Mouse (Mus musculus): ENCODE measurements at regions not wholly inside any gene's neighbourhood (a gene's known extent, or its start where the extent isn't known, plus 50 kb on each side); places are given as distances from the start of the nearest gene placed in this dataset.

DNA sequence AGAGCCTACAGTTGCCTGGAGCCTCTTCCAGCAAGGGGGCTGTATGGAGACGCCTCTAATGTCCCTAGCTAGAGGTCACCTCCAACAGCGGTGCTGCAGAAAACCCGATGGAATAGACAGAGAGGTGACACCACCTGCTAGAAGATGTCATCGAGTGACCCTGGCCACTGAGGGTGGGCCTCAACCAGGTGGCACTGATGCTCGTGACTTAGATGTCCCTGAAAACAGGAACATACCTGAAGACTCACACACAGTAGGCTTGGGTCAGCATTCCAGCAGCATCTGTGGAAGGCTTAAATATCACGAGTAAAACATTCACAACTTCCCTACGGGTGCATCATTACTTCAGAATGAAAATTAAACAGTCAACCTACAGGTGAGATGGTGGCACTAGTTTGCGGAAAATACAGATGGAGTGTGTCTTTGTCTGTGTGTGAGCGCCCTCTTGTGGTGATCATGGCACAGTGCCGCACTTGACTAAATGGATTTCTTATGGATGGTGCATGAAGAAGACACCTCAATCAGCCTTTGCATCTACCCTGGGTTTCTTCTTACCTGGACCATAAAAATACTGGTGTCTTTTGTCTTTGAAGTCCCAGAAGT lies 86.2 kb upstream of the Smad3 start:
- WGBS (ENCODE audit: insufficient replicate concordance): 25% methylated on average over 10 of the region's 10 CpGs
- no peak overlapping the region for H3K4me3 ChIP-seq
- no peak overlapping the region for H3K9ac ChIP-seq
- 0 out of 2 replicates have a peak, but pooled peaks cover 8% of the 10 kb centered on the region for H3K27me3 ChIP-seq (replicated peaks)
- no peaks in the 10 kb centered on the region for H3K4me1 ChIP-seq
- H3K9me3 ChIP-seq (replicated peaks): no peaks in the 10 kb centered on the region
- H3K27ac ChIP-seq: no peak overlapping the region
- no peak overlapping the region for H3K4me2 ChIP-seq
- ATAC-seq: no peak
- no peaks in the 10 kb centered on the region for H3K36me3 ChIP-seq

DNA sequence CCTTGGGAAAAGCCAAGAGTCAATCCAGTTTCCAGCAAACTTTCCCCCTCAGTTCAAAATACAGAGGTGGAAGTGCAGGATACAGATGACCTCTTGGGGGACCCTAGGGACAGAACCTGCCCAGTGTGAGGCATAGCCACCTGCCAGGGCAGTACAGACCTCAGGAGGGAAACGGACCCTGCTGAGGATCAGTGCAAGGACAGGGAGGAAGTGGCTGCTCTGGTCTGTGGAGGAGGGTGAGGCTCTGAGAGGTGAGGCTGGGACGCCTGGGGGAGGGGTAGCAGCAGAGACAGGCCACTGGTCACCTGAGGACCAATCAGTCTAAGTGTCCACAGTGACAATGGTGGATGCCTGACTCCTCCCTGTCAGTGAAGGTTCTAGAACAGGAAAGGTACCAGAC lies 85.6 kb upstream of the Smad3 start:
- ATAC-seq: no peak
- no peak overlapping the region for H3K27ac ChIP-seq
- H3K4me3 ChIP-seq: no peak overlapping the region
- H3K4me2 ChIP-seq: no peak overlapping the region
- 25% methylated on average over 2 of the region's 2 CpGs for WGBS (ENCODE audit: insufficient replicate concordance)
- no peaks in the 10 kb centered on the region for H3K36me3 ChIP-seq
- no peaks in the 10 kb centered on the region for H3K9me3 ChIP-seq (replicated peaks)
- no peaks in the 10 kb centered on the region for H3K4me1 ChIP-seq
- no peak overlapping the region for H3K9ac ChIP-seq
- H3K27me3 ChIP-seq (replicated peaks): 0 out of 2 replicates have a peak, but pooled peaks cover 8% of the 10 kb centered on the region

DNA sequence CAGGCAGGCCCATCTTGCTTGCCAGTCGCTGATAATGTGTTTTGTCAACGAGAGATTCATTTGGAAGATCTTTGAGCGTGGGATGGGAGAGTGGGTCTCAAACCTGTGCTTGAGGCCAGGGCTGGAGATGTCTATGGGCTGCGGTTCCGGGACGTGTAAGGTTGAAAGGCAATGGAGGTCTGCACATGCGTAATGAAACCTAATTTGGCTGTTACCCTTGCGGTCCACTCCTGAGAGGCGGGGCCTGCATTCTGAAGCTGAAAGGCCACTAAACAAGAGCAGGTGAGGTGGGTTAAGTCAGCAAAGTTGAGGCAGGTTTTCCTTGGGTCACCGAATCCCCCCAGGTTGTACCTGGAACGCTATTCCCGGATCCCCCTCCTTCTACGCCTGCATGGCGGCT lies 83.3 kb upstream of the Smad3 start:
- H3K9ac ChIP-seq: no peak overlapping the region
- no peaks in the 10 kb centered on the region for H3K4me1 ChIP-seq
- ATAC-seq: no peak
- no peaks in the 10 kb centered on the region for H3K9me3 ChIP-seq (replicated peaks)
- H3K4me2 ChIP-seq: no peak overlapping the region
- no peak overlapping the region for H3K27ac ChIP-seq
- 0 out of 2 replicates have a peak, but pooled peaks cover 8% of the 10 kb centered on the region for H3K27me3 ChIP-seq (replicated peaks)
- no peak overlapping the region for H3K4me3 ChIP-seq
- H3K36me3 ChIP-seq: no peaks in the 10 kb centered on the region
- 65% methylated on average over 14 of the region's 14 CpGs for WGBS (ENCODE audit: insufficient replicate concordance)

DNA sequence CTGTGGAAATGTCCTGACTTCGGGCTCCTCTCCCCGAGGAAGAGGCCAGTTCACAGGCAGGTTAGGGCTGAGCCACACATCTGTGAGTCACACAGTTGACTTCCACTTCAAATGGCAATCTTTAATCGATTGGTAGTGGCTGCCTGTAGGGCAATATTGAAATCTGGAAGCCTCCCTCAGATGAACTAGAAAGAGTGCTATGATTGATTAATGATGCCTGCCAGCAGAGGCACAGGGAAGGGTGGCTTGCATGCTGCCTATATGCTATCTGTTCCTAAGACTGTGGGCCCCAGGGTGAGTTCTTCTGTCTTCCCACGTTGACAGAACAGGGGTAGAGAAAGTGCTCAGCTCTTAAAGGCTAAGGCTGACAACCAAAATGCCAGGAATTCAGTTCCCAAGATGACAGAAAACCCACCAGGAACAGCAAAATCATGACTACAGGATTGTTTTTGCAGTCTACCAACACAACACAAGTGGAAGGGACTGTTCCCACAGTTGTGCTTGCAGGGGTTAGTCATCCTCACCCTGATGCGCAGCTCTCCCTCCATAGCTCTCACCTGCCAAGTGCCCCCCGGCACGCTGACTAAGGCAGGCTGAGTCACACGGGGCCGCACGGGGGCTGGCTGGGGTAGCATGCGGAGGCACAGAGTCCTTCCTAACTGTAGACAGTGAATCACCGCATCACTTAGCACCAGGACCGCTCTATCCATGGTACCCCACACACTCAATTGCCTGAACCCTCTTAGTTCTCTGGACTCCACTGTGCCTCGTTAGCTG lies 81.4 kb upstream of the Smad3 start:
- 72% methylated on average over 14 of the region's 14 CpGs for WGBS (ENCODE audit: insufficient replicate concordance)

DNA sequence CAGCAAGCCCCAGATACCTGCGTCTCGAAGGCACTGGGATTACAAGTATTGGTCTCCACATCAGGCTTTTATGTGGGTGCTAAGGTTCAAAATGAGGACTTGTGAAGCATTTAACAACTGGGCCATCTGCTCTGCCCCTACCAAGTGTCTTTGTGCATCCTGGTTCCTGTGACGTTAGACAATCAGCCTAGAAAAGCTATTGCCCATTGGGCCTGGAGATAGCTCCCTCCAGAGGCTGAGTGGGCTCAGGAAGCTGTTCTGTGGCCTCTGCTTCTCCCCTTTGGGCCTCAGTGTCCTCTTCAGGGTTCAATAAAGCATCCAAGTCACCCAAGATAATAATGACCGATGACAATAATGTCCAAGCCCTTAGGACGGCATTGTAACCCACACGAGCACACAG lies 79.8 kb upstream of the Smad3 start:
- ATAC-seq: no peak
- no peaks in the 10 kb centered on the region for H3K4me1 ChIP-seq
- 70% methylated on average over 6 of the region's 6 CpGs for WGBS (ENCODE audit: insufficient replicate concordance)

More for the DNA sequence above, 81.4 kb upstream of the Smad3 start:
- no peaks in the 10 kb centered on the region for H3K9me3 ChIP-seq (replicated peaks)
- no peaks in the 10 kb centered on the region for H3K36me3 ChIP-seq
- H3K27ac ChIP-seq: no peak overlapping the region
- no peak overlapping the region for H3K4me2 ChIP-seq
- no peak overlapping the region for H3K4me3 ChIP-seq
- H3K4me1 ChIP-seq: no peaks in the 10 kb centered on the region
- H3K27me3 ChIP-seq (replicated peaks): peaks cover 14% of the 10 kb centered on the region; the same call in 1 of the 2 replicates
- ATAC-seq: no peak
- H3K9ac ChIP-seq: no peak overlapping the region

DNA sequence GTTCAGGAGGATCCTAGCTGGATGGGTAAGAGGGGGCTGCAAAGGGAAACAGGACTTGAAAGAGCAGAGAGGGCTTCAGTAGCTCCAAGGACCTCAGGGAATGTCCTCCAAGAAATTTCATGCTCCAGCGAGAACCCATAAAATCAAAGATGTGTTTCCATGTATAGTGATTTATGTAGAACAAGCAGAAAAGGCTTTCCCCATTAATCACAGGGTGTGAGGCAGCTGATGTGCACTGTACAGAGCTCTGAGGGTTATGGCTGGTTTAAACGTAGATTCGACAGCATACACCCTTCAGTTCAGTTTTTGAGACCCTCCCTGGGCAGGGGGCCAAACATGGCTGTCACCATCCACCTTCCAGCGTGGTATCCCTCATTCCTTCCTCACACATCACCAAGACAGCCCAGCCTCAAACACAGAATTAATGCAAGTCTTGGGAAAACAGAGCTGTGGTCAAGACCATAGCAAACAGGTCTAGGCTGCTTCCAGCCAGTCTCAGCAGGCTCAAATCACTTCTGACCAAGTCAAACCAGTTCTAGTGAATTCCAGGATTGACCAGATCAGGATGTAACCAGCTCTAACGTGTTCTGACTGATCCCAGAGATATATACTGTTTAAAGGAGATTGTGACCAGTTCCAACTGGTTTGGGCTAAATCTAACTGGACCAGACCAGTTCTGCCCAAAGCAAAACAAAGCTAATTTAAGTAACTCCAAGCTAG lies 78.9 kb upstream of the Smad3 start:
- no peaks in the 10 kb centered on the region for H3K36me3 ChIP-seq
- H3K4me1 ChIP-seq: no peaks in the 10 kb centered on the region
- no peak overlapping the region for H3K9ac ChIP-seq
- peaks cover 14% of the 10 kb centered on the region; the same call in 1 of the 2 replicates for H3K27me3 ChIP-seq (replicated peaks)
- no peaks in the 10 kb centered on the region for H3K9me3 ChIP-seq (replicated peaks)
- no peak overlapping the region for H3K4me2 ChIP-seq
- 49% methylated on average over 5 of the region's 5 CpGs for WGBS (ENCODE audit: insufficient replicate concordance)
- no peak overlapping the region for H3K4me3 ChIP-seq
- ATAC-seq: no peak
- no peak overlapping the region for H3K27ac ChIP-seq

More for the DNA sequence above, 79.8 kb upstream of the Smad3 start:
- Histone ChIP-seq H3K36me3 (no peaks in the 10 kb centered on the region), H3K9ac (no peak overlapping the region), H3K4me2 (no peak overlapping the region), H3K27me3 (replicated peaks) (peaks cover 14% of the 10 kb centered on the region; the same call in 1 of the 2 replicates), H3K9me3 (replicated peaks) (no peaks in the 10 kb centered on the region), H3K27ac (no peak overlapping the region), H3K4me3 (no peak overlapping the region)

DNA sequence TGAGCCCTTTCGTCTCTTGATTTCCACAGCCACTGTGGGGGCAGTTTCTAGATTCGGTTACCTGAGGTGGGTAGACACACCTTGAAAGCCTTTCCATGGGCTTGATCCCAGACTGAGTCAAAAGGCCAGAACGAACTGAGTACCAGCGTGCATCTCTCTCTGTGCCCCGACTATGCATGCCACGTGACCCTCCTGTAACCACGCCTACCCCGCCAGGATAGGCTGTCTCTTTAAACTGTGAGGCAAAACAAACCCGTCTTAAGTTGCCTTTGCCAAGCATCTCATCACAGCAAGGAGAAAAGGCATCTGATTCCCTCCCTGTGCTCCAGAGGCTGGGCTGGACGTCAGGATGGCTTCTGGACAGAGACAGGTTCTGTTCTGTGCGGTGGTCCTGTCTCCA lies 78.2 kb upstream of the Smad3 start:
- H3K36me3 ChIP-seq: no peaks in the 10 kb centered on the region
- peaks cover 11% of the 10 kb centered on the region; the same call in 1 of the 2 replicates for H3K27me3 ChIP-seq (replicated peaks)
- no peak overlapping the region for H3K27ac ChIP-seq
- no peak overlapping the region for H3K4me3 ChIP-seq
- WGBS (ENCODE audit: insufficient replicate concordance): 54% methylated on average over 11 of the region's 11 CpGs
- H3K9me3 ChIP-seq (replicated peaks): no peaks in the 10 kb centered on the region
- H3K4me1 ChIP-seq: no peaks in the 10 kb centered on the region
- H3K4me2 ChIP-seq: no peak overlapping the region
- no peak overlapping the region for H3K9ac ChIP-seq
- no peak for ATAC-seq

DNA sequence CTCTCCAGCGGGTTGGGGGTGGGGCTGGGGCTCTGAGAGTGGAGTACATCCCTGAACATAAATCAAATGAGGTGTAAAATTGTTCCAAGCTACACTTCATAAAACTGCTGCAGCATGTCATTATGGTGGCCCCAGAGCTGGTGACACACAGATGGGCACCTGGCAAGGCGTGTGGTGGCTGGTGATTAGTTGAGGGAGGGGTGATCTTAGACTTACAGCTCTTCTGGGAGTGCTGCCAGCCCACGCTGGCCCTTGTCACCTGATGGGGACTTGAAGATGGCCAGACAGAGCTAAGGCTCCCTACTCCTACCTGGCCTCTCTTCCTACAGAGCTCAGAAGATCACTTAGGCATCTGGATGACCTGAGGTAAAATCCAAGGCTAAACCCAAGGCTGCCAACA lies 76.6 kb upstream of the Smad3 start:
- 65% methylated on average over 3 of the region's 3 CpGs for WGBS (ENCODE audit: insufficient replicate concordance)
- H3K4me2 ChIP-seq: no peak overlapping the region
- peaks cover 6% of the 10 kb centered on the region; the same call in 1 of the 2 replicates for H3K27me3 ChIP-seq (replicated peaks)
- H3K9me3 ChIP-seq (replicated peaks): no peaks in the 10 kb centered on the region
- H3K4me1 ChIP-seq: no peaks in the 10 kb centered on the region
- H3K27ac ChIP-seq: no peak overlapping the region
- no peak for ATAC-seq
- no peak overlapping the region for H3K4me3 ChIP-seq
- no peak overlapping the region for H3K9ac ChIP-seq
- H3K36me3 ChIP-seq: no peaks in the 10 kb centered on the region

DNA sequence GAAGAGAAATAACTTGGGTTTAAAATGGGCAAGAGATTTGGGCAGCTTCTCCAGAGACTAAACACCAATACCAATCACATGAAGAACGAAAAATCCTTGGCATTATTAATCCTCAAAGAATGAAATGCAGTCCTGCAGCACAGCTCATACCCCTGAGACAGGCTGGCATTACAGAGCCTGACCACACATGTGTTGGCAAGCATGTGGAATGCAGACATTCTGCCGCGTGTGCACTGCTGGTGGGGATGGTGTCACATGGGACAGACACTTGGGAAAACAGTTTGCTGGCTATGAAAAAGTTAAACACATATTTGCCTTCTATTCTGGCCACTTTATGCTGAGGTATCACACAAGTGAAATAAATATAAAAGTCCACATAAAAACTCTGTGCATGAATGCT lies 60.4 kb upstream of the Smad3 start:
- H3K27me3 ChIP-seq (replicated peaks): peaks cover 5% of the 10 kb centered on the region; the same call in 1 of the 2 replicates
- H3K4me2 ChIP-seq: no peak overlapping the region
- H3K4me1 ChIP-seq: no peaks in the 10 kb centered on the region
- ATAC-seq: no peak
- no peaks in the 10 kb centered on the region for H3K36me3 ChIP-seq
- WGBS (ENCODE audit: insufficient replicate concordance): 60% methylated on average over 3 of the region's 3 CpGs
- no peak overlapping the region for H3K27ac ChIP-seq
- peaks cover 3% of the 10 kb centered on the region; the same call in 1 of the 2 replicates for H3K9me3 ChIP-seq (replicated peaks)
- no peak overlapping the region for H3K4me3 ChIP-seq
- no peak overlapping the region for H3K9ac ChIP-seq

DNA sequence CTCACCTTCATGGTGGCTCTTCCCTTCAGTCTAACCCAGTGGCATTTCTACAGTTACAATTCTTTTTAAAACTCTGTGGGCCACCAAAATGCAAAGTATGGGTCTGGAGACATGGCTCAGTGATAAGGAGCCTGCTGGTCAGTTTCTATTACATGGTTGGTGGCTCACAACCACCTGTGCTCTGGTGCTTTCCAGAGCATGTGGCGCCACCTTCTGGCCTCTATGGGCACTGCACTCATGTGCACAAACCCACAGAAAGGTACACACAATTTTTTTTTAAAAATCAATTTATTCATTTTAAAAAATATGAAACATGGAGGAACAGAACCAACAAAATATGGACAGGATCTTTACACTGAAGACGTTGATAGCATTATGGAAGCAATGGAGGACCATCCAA lies 58.7 kb upstream of the Smad3 start:
- Histone ChIP-seq H3K9me3 (replicated peaks) (peaks cover 3% of the 10 kb centered on the region; the same call in 1 of the 2 replicates), H3K27me3 (replicated peaks) (no peaks in the 10 kb centered on the region), H3K36me3 (no peaks in the 10 kb centered on the region), H3K27ac (no peak overlapping the region), H3K4me3 (no peak overlapping the region), H3K4me2 (no peak overlapping the region), H3K4me1 (no peaks in the 10 kb centered on the region), H3K9ac (no peak overlapping the region)
- 44% methylated on average over 2 of the region's 2 CpGs for WGBS (ENCODE audit: insufficient replicate concordance)
- no peak for ATAC-seq

DNA sequence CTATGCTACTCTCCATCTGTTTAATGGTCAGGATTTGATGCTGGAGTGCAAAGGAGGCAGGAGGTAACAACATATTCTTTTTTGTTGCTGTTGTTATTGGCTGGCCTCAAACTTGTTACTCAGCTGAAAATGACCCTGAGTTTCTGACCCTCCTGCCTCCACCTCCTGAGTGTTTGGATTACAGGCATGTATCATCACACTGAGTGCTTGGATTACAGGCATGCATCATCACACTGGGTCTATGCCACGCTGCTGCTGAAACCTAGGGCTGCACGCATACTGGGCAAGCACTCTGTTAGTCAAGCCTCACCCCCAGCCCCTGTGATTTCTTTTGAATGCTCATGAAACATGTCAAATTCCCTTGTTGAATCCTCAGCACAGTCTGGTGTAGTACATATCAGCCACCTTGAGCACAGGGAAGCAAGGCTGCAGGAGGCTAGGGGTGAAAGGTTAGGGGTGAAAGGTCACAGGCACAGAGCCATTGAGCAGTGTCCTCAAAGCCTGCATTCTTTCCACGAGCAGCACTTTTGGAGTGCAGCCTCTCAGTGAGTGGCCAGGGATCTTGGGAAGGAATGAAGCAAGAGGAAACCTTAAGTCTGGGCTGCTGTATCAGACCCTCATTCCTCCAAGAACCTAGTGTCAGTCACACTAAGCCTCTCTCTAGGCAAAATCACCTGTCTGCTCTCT lies 52.2 kb upstream of the Smad3 start:
- Histone ChIP-seq H3K36me3 (no peaks in the 10 kb centered on the region), H3K4me3 (no peak overlapping the region), H3K4me1 (no peaks in the 10 kb centered on the region), H3K27ac (no peak overlapping the region), H3K9ac (no peak overlapping the region), H3K4me2 (no peak overlapping the region), H3K9me3 (replicated peaks) (no peaks in the 10 kb centered on the region), H3K27me3 (replicated peaks) (no peaks in the 10 kb centered on the region)
- no peak for ATAC-seq
- 73% methylated on average over 3 of the region's 3 CpGs for WGBS (ENCODE audit: insufficient replicate concordance)

Data from liver, embryonic 12.5 days (tissue).